Mouse (Mus musculus) midbrain, postnatal 0 days (tissue): Measurements from ENCODE around the gene Slc26a11. TPM values are rescaled to one million over a fixed set of nuclear protein-coding genes. Genes with fewer than 3 reads are reported as not detected.
A peak's percentile ranks its signal among the peaks of the same experiment; 100 is the strongest.

Experiments
- ATAC-seq: fragments of 200-750 bp; cut with Nextera tagmentation; 2 replicates; pipeline ENCODE4 v1.8.0; 2017; ENCODE audit warnings: moderate number of reproducible peaks, mild to moderate bottlenecking, moderate TSS enrichment, moderate library complexity; ENCODE audit not compliant: low FRiP score
- DNase-seq: peaks from one replicate; pipeline ENCODE4 v3.0.0-alpha.2; 2015; ENCODE audit warnings: low spot score
- H3K27ac ChIP-seq: fragments of 300-500 bp; sonication (generic); 2 replicates; pipeline ENCODE4 v1.5.1; 2014; ENCODE audit warnings: low read depth, mild to moderate bottlenecking, low read length, mixed read lengths
- H3K27me3 ChIP-seq: fragments of 300-500 bp; sonication (generic); 2 replicates; pipeline ENCODE4 v1.6.1; 2014; ENCODE audit warnings: low read length, control low read depth, mixed read lengths; ENCODE audit not compliant: insufficient read depth
- H3K36me3 ChIP-seq: fragments of 300-500 bp; sonication (generic); 2 replicates; pipeline ENCODE4 v1.6.1; 2014; ENCODE audit warnings: low read length, control low read depth, mixed read lengths; ENCODE audit not compliant: insufficient read depth
- H3K4me1 ChIP-seq: fragments of 300-500 bp; sonication (generic); 2 replicates; pipeline ENCODE4 v1.6.1; 2014; ENCODE audit warnings: mild to moderate bottlenecking, control low read depth, antibody characterized with exemption, low read length, mixed read lengths; ENCODE audit not compliant: insufficient read depth
- H3K4me2 ChIP-seq: fragments of 300-500 bp; sonication (generic); 2 replicates; pipeline ENCODE4 v1.6.1; 2014; ENCODE audit warnings: low read depth, mild to moderate bottlenecking, low read length, mixed read lengths; ENCODE audit not compliant: poor library complexity, severe bottlenecking
- H3K4me3 ChIP-seq: fragments of 300-500 bp; sonication (generic); 2 replicates; pipeline ENCODE4 v1.5.1; 2014; ENCODE audit warnings: low read depth, mild to moderate bottlenecking, low read length, moderate library complexity
- H3K9ac ChIP-seq: fragments of 300-500 bp; sonication (generic); replicated peaks from 2 replicates; pipeline ENCODE4 v1.6.1; 2014; ENCODE audit warnings: mild to moderate bottlenecking, low read length, moderate library complexity, mixed read lengths; ENCODE audit not compliant: poor library complexity, severe bottlenecking
- H3K9me3 ChIP-seq: fragments of 300-500 bp; sonication (generic); 2 replicates; pipeline ENCODE4 v1.6.1; 2016; ENCODE audit warnings: low read length, control low read depth
- CTCF ChIP-seq: IDR thresholded peaks from 2 replicates; pipeline ENCODE4 v1.5.1; 2016; ENCODE audit warnings: antibody characterized with exemption, mild to moderate bottlenecking
- WGBS: fragments of 180-500 bp; shearing (Covaris S2); extraction: QIAGEN DNeasy Blood & Tissue Kit; methylation state at CpG from one replicate; pipeline ENCODE4 v1.1.7; 2014; 5-methylcytosine and 5-hydroxymethylcytosine counted together
- microRNA counts: library from miRNA; unstranded; fragments of <30 nt; microRNA quantifications from one replicate; lab custom pipeline; 2015
- microRNA-seq: library from miRNA; unstranded; fragments of <30 nt; microRNA quantifications from one replicate; pipeline ENCODE4, GENCODE M21; 2016; ENCODE audit warnings: borderline number of aligned reads
- polyA plus RNA-seq: library from polyadenylated mRNA; unstranded; fragments of >200 nt; fragmentation: Nextera tagmentation; extraction: Ambion mirVana; gene quantifications from 2 replicates; pipeline ENCODE4 v1.2.1, GENCODE M21; 2015
- total RNA-seq: library from RNA; depleted of rRNA; stranded (reverse); fragments of >200 nt; gene quantifications from 2 replicates; pipeline ENCODE4 v1.2.3, GENCODE M21; 2014; rRNA removed

The Slc26a11 gene
- total and polyA plus RNA-seq, 2 experiments from 2014 or later: 7.0 to 8.3 TPM

GRCm38 (mm10) chr11:119419327-119420118, 64.2 kb downstream of the Slc26a11 start:
- Histone ChIP-seq H3K4me2 (no peak overlapping the region), H3K27me3 (no peaks in the 10 kb centered on the region), H3K36me3 (no peaks in the 10 kb centered on the region), H3K4me3 (no peak overlapping the region), H3K9ac (no peak overlapping the region), H3K27ac (no peak overlapping the region), H3K4me1 (no peaks in the 10 kb centered on the region), H3K9me3 (no peaks in the 10 kb centered on the region)
- ATAC-seq: no peak
- DNase-seq: no peak
- no peak for TF ChIP-seq CTCF
- WGBS: 67% methylated on average over 16 of the region's 16 CpGs

GRCm38 (mm10) chr11:119420426-119420825, 65.1 kb downstream of the Slc26a11 start:
- no peak overlapping the region for H3K9ac ChIP-seq
- no peak overlapping the region for H3K27ac ChIP-seq
- no peak for ATAC-seq
- no peaks in the 10 kb centered on the region for H3K36me3 ChIP-seq
- no peak overlapping the region for H3K4me2 ChIP-seq
- no peaks in the 10 kb centered on the region for H3K9me3 ChIP-seq
- H3K27me3 ChIP-seq: no peaks in the 10 kb centered on the region
- TF ChIP-seq CTCF: no peak
- DNase-seq: no peak
- WGBS: 80% methylated on average over 5 of the region's 5 CpGs
- no peaks in the 10 kb centered on the region for H3K4me1 ChIP-seq
- no peak overlapping the region for H3K4me3 ChIP-seq

GRCm38 (mm10) chr11:119427431-119427830, 72.1 kb downstream of the Slc26a11 start:
- no peak overlapping the region for H3K4me3 ChIP-seq
- no peak for TF ChIP-seq CTCF
- no peaks in the 10 kb centered on the region for H3K9me3 ChIP-seq
- H3K4me2 ChIP-seq: no peak overlapping the region
- H3K9ac ChIP-seq: no peak overlapping the region
- WGBS: 86% methylated on average over 6 of the region's 6 CpGs
- no peak overlapping the region for H3K27ac ChIP-seq
- DNase-seq (no peak), ATAC-seq (no peak)
- H3K27me3 ChIP-seq: no peaks in the 10 kb centered on the region
- peaks cover 7% of the 10 kb centered on the region; the same call in 1 of the 2 replicates for H3K4me1 ChIP-seq
- H3K36me3 ChIP-seq: no peaks in the 10 kb centered on the region

GRCm38 (mm10) chr11:119427986-119428385, 72.6 kb downstream of the Slc26a11 start:
- no peak overlapping the region for H3K9ac ChIP-seq
- H3K9me3 ChIP-seq: no peaks in the 10 kb centered on the region
- H3K27ac ChIP-seq: no peak overlapping the region
- H3K4me3 ChIP-seq: peak overlapping the region; percentile 35
- TF ChIP-seq CTCF: no peak
- WGBS: 85% methylated on average over 5 of the region's 5 CpGs
- ATAC-seq (no peak), DNase-seq (no peak)
- H3K36me3 ChIP-seq: no peaks in the 10 kb centered on the region
- peaks cover 7% of the 10 kb centered on the region; the same call in 1 of the 2 replicates for H3K4me1 ChIP-seq
- H3K27me3 ChIP-seq: no peaks in the 10 kb centered on the region
- H3K4me2 ChIP-seq: peak overlapping the region; percentile 68

GRCm38 (mm10) chr11:119428649-119429136, 73.3 kb downstream of the Slc26a11 start:
- peaks cover 7% of the 10 kb centered on the region; the same call in 1 of the 2 replicates for H3K4me1 ChIP-seq
- TF ChIP-seq CTCF: no peak
- no peaks in the 10 kb centered on the region for H3K27me3 ChIP-seq
- no peak for DNase-seq
- H3K4me3 ChIP-seq: peak overlapping the region; percentile 35
- H3K27ac ChIP-seq: no peak overlapping the region
- H3K9ac ChIP-seq: no peak overlapping the region
- ATAC-seq: no peak
- H3K36me3 ChIP-seq: no peaks in the 10 kb centered on the region
- H3K9me3 ChIP-seq: no peaks in the 10 kb centered on the region
- peak overlapping the region; percentile 68 for H3K4me2 ChIP-seq
- WGBS: under 1% methylated on average over 28 of the region's 35 CpGs

MicroRNA genes within 50 kb of the gene (microRNA counts, 519-probe panel; counts per million panel counts)
- 528 counts per million, percentile 58 among the panel's probes with 10 or more counts for microRNA mmu-miR-1932 (lab: Ali Mortazavi, UCI)

Small RNA genes within 50 kb of the gene (microRNA-seq; reads per million reads assigned to microRNA genes)
- gene Mir1932: not detected

Other genes with a start within 250 kb of the Slc26a11 start
- 152 and 156 TPM in 2 replicates for gene Tbc1d16, start 127.1 kb upstream of the Slc26a11 start, total RNA-seq
- gene Tbc1d16, start 127.1 kb upstream of the Slc26a11 start, polyA plus RNA-seq: 43.1 and 43.5 TPM in 2 replicates
- 13.3 and 22.7 TPM in 2 replicates for gene Ccdc40, start 127.0 kb upstream of the Slc26a11 start, total RNA-seq
- 10.3 and 13.3 TPM in 2 replicates for gene Ccdc40, start 127.0 kb upstream of the Slc26a11 start, polyA plus RNA-seq
- 186 and 222 TPM in 2 replicates for gene Gaa, start 87.7 kb upstream of the Slc26a11 start, total RNA-seq
- gene Gaa, start 87.7 kb upstream of the Slc26a11 start, polyA plus RNA-seq: 154 and 158 TPM in 2 replicates
- gene Eif4a3, start 55.5 kb upstream of the Slc26a11 start, total RNA-seq: 132 and 169 TPM in 2 replicates
- gene Eif4a3, start 55.5 kb upstream of the Slc26a11 start, polyA plus RNA-seq: 229 and 237 TPM in 2 replicates
- gene Card14, start 47.8 kb upstream of the Slc26a11 start, total RNA-seq: 0.77 and 1.8 TPM in 2 replicates
- gene Card14, start 47.8 kb upstream of the Slc26a11 start, polyA plus RNA-seq: 0.59 and 0.67 TPM in 2 replicates
- gene Sgsh, start within 50 bp of the Slc26a11 start, total RNA-seq: 5.4 and 7.3 TPM in 2 replicates
- 5.2 and 5.4 TPM in 2 replicates for gene Sgsh, start within 50 bp of the Slc26a11 start, polyA plus RNA-seq
- 6.9 and 9.0 TPM in 2 replicates for gene Rnf213, start 37.5 kb downstream of the Slc26a11 start, total RNA-seq
- gene Rnf213, start 37.5 kb downstream of the Slc26a11 start, polyA plus RNA-seq: 0.64 and 0.74 TPM in 2 replicates
- gene Endov, start 135.8 kb downstream of the Slc26a11 start, total RNA-seq: 36.7 and 42.0 TPM in 2 replicates
- 13.2 and 13.3 TPM in 2 replicates for gene Endov, start 135.8 kb downstream of the Slc26a11 start, polyA plus RNA-seq
- 16.3 and 22.4 TPM in 2 replicates for gene Nptx1, start 192.2 kb downstream of the Slc26a11 start, total RNA-seq
- 7.5 and 7.6 TPM in 2 replicates for gene Nptx1, start 192.2 kb downstream of the Slc26a11 start, polyA plus RNA-seq
- 64.8 and 65.0 TPM in 2 replicates for gene Rptor, start 247.3 kb downstream of the Slc26a11 start, total RNA-seq
- gene Rptor, start 247.3 kb downstream of the Slc26a11 start, polyA plus RNA-seq: 8.5 TPM in 2 replicates